Mouse (Mus musculus) intestine, embryonic 14.5 days (tissue): ENCODE measurements around the gene Map3k10. TPM values are rescaled to one million over a fixed set of nuclear protein-coding genes. Genes with fewer than 3 reads are reported as not detected.

Experiments
- ATAC-seq: fragments of 200-750 bp; cut with Nextera tagmentation; replicated peaks from 2 replicates; pipeline ENCODE4 v1.8.0; 2017; ENCODE audit warnings: low read depth, moderate number of reproducible peaks, moderate TSS enrichment, moderate library complexity; ENCODE audit not compliant: low FRiP score, low TSS enrichment
- DNase-seq: peaks from one replicate; pipeline ENCODE4 v3.0.0-alpha.2; 2018; ENCODE audit warnings: low spot score
- H3K27ac ChIP-seq: fragments of 300-500 bp; sonication (generic); 2 replicates; pipeline ENCODE4 v1.5.1; 2014; ENCODE audit warnings: low read depth, mild to moderate bottlenecking, control low read depth
- H3K27me3 ChIP-seq: fragments of 300-500 bp; sonication (generic); replicated peaks from 2 replicates; pipeline ENCODE4 v1.6.1; 2014; ENCODE audit warnings: low read length, control low read depth; ENCODE audit not compliant: control insufficient read depth, insufficient read depth
- H3K36me3 ChIP-seq: fragments of 300-500 bp; sonication (generic); 2 replicates; pipeline ENCODE4 v1.6.1; 2014; ENCODE audit warnings: low read length, control low read depth; ENCODE audit not compliant: control insufficient read depth, insufficient read depth
- H3K4me1 ChIP-seq: fragments of 300-500 bp; sonication (generic); replicated peaks from 2 replicates; pipeline ENCODE4 v1.6.1; 2014; ENCODE audit warnings: low read length, control low read depth, mixed read lengths; ENCODE audit not compliant: control insufficient read depth, insufficient read depth
- H3K4me2 ChIP-seq: fragments of 300-500 bp; sonication (generic); 2 replicates; pipeline ENCODE4 v1.6.1; 2014; ENCODE audit warnings: low read length
- H3K4me3 ChIP-seq: fragments of 300-500 bp; sonication (generic); 2 replicates; pipeline ENCODE4 v1.5.1; 2014; ENCODE audit warnings: low read depth, low read length, control low read depth, mixed read lengths
- H3K9ac ChIP-seq: fragments of 300-500 bp; sonication (generic); 2 replicates; pipeline ENCODE4 v1.6.1; 2014; ENCODE audit warnings: mild to moderate bottlenecking, low read length
- H3K9me3 ChIP-seq: fragments of 300-500 bp; sonication (generic); 2 replicates; pipeline ENCODE4 v1.6.1; 2016; ENCODE audit warnings: low read length, control low read depth; ENCODE audit not compliant: control insufficient read depth
- WGBS: fragments of 180-500 bp; shearing (Covaris S2); extraction: QIAGEN DNeasy Blood & Tissue Kit; methylation state at CpG from one replicate; pipeline ENCODE4 v1.1.7; 2014; 5-methylcytosine and 5-hydroxymethylcytosine counted together
- polyA plus RNA-seq: library from polyadenylated mRNA; unstranded; fragments of >200 nt; fragmentation: Nextera tagmentation; extraction: Ambion mirVana; gene quantifications from 2 replicates; pipeline ENCODE4 v1.2.1, GENCODE M21; 2014

Gene Map3k10
- polyA plus RNA-seq, 1 experiment from 2014 or later = 7.0 TPM

DNA sequence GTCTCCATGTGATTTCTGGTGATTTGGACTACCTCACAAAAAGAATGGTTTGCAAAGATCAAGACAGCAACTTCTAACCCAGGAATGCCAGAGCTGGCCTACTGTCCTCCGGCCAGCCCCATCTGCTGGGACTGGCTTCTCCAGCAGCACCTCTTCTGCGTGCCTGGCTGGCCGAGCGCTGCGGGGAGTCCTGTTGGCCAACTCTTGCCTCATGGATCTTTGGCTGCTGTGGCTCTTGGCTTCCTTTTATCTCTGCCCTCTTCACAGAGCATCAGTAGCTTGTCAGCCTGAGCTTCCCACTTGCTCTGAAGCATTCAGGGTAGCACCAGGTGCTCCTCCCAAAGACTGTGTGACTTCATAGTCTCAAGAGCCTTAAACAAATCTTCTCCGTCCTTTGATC lies 46.2 kb downstream of the Map3k10 start:
- ATAC-seq = no peak
- no peak overlapping the region for H3K9ac ChIP-seq
- no peak for DNase-seq
- H3K4me1 ChIP-seq = no peaks in the 10 kb centered on the region
- H3K36me3 ChIP-seq = peaks cover 86% of the 10 kb centered on the region
- no peaks in the 10 kb centered on the region for H3K9me3 ChIP-seq
- H3K4me2 ChIP-seq = no peak overlapping the region
- no peak overlapping the region for H3K4me3 ChIP-seq
- 93% methylated on average over 6 of the region's 6 CpGs for whole genome bisulfite sequencing
- no peak overlapping the region for H3K27ac ChIP-seq
- no peaks in the 10 kb centered on the region for H3K27me3 ChIP-seq

DNA sequence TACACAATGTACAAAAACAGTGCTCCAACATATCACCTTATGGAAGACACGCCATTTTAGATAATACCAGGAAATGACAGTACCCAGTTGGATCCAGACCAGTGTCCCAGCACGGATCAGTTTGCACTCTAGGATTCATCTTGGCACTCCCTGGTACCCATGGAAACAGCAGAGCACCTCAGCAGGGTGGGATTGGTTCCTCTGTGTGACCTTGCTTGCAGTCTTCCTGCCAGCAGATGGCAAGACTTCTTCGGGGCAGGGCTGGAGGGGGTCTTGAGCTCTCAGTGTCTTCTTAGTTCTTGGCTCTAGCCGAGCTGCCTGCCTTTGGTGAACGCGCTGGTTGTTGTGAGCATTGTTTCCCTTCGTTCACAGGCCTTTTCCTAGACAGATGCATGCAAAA lies 46.7 kb downstream of the Map3k10 start:
- 91% methylated on average over 7 of the region's 7 CpGs for WGBS
- H3K9ac ChIP-seq = no peak overlapping the region
- H3K36me3 ChIP-seq = peaks cover 85% of the 10 kb centered on the region
- ATAC-seq (no peak), DNase-seq (no peak)
- no peak overlapping the region for H3K4me2 ChIP-seq
- H3K9me3 ChIP-seq = no peaks in the 10 kb centered on the region
- H3K27ac ChIP-seq = no peak overlapping the region
- no peaks in the 10 kb centered on the region for H3K4me1 ChIP-seq
- no peak overlapping the region for H3K4me3 ChIP-seq
- no peaks in the 10 kb centered on the region for H3K27me3 ChIP-seq

DNA sequence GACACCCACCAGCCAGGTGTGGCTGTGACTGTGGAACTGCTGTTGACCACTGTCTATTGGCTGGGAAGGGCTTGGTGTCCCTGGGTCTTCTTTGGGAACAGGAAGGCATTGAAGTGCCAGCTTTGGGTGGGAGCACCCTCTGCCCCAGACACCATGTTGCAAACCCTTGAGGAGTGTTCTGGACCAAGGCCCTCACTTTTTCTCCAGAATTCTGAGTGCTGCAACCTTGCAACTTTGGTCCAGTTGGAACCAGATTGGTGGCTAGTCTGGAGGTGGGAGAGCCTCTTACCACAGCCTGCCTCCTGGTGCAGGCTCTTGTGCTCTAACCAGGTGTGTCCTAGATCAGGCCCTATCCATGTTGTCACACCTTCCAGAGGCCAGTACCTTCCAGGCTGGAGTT lies 49.4 kb downstream of the Map3k10 start:
- no peaks in the 10 kb centered on the region for H3K9me3 ChIP-seq
- no peaks in the 10 kb centered on the region for H3K4me1 ChIP-seq
- ATAC-seq (no peak), DNase-seq (no peak)
- no peak overlapping the region for H3K4me2 ChIP-seq
- H3K9ac ChIP-seq = no peak overlapping the region
- H3K36me3 ChIP-seq = peaks cover 91% of the 10 kb centered on the region
- H3K27ac ChIP-seq = no peak overlapping the region
- no peak overlapping the region for H3K4me3 ChIP-seq
- no peaks in the 10 kb centered on the region for H3K27me3 ChIP-seq

DNA sequence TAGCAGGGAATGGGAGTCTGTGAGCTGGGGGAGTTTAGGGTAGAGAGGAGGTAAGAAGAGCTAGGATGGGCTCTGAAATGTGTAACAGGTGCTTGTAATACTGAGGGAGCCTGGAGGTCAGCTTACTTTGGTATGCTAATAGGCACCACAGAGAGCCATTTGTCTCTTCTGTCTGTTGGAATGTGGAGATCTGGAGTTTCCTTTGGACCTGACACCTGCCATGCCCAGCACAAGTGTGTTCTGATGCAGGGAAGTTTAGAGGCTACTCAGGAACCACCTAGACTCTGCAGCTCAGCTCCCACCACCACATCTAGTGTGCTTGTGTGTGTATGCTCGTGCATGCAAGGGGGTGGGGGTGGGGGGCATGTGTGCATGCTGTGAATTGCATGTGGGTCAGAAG lies 52.2 kb downstream of the Map3k10 start:
- DNase-seq (no peak), ATAC-seq (no peak)
- H3K4me1 ChIP-seq = no peaks in the 10 kb centered on the region
- H3K36me3 ChIP-seq = peaks cover 91% of the 10 kb centered on the region
- H3K9me3 ChIP-seq = no peaks in the 10 kb centered on the region
- no peak overlapping the region for H3K9ac ChIP-seq
- H3K4me3 ChIP-seq = no peak overlapping the region
- WGBS = 80% methylated on average over 1 of the region's 1 CpGs
- H3K4me2 ChIP-seq = no peak overlapping the region
- no peak overlapping the region for H3K27ac ChIP-seq
- no peaks in the 10 kb centered on the region for H3K27me3 ChIP-seq

DNA sequence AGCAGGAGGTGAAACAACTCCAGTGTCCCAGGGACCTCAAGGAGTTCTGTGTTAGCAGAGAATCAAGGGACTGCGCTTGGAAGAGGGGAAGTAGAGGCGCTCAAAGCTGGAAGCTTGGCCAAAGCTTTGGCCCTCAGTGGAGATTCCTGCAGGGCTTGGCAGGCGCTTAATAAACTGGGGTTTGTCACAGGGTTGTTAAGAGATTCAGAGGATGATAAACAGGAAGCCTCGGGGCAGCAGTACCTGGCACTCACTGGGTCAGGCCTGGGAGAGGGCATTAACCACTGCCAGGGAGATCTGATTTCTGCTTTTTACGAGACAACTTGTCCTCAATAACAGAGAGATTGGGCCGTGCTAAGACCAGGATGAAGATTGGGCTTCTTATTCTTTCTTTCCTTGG lies 53.4 kb downstream of the Map3k10 start:
- Histone ChIP-seq H3K4me2 (no peak overlapping the region), H3K4me1 (no peaks in the 10 kb centered on the region), H3K27ac (no peak overlapping the region), H3K9me3 (no peaks in the 10 kb centered on the region), H3K36me3 (peaks cover 95% of the 10 kb centered on the region), H3K9ac (no peak overlapping the region), H3K4me3 (no peak overlapping the region), H3K27me3 (no peaks in the 10 kb centered on the region)
- DNase-seq = no peak
- WGBS = 76% methylated on average over 6 of the region's 6 CpGs
- ATAC-seq = no peak

DNA sequence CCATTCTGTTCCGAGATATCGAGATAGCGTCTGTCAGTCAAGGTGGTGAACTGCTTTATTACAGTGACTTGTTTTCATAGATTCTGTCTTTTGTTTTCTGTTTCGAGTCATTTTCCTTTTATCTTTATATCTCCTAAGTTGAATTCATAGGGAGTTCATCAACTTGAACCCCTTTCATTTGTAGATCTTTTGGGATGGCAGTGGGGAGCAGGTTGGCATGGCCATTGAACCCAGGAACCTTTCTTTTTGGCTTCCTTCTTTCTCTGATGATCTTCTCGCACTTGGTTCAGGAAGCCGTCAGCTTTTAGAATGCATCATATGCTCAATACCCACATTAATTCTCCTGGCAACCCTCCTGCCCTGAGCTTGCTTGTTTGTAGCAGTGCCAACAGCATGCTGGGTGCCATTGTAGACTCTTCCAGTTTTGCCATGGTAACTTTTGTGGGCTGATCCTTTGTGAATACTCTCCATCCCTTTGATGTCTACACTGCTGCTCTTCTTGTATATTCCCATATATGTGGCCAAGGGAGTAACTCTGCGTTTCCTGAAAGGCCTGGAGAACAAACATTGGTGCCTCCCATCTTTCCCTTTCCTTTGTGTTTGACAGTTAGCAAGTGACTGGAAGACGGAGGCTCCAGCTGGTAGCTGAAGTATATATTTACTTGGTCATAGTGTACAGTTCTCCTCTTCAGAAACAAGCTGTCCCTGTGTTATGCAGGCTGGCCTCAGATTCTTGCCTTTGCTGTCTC lies 60.5 kb downstream of the Map3k10 start:
- Histone ChIP-seq H3K27me3 (no peaks in the 10 kb centered on the region), H3K9ac (no peak overlapping the region), H3K4me1 (no peaks in the 10 kb centered on the region), H3K36me3 (peaks cover 53% of the 10 kb centered on the region), H3K4me3 (no peak overlapping the region), H3K27ac (no peak overlapping the region), H3K4me2 (no peak overlapping the region), H3K9me3 (no peaks in the 10 kb centered on the region)
- WGBS = 85% methylated on average over 8 of the region's 8 CpGs
- DNase-seq (no peak), ATAC-seq (no peak)

DNA sequence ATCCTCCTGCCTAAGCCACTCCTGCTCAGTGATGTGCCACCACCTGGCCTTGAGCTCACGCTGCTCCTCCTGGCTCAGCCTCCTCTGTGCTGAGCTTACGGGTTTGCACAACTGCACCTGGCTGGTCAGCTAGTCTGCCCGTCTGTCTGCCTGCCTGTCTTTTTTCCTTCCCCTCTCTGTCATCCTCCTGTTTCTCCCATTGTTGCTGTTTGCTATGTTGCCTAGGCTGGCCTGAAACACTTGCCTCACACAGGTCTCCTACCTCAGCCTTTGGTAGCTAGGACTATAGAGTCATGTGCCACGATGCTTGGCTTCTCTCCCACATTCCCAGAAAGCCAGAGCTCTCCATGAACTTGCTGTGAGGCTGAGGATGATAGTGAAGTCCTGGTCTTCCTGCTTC lies 61.5 kb downstream of the Map3k10 start:
- H3K9me3 ChIP-seq = no peaks in the 10 kb centered on the region
- ATAC-seq = no peak
- no peak overlapping the region for H3K9ac ChIP-seq
- H3K27me3 ChIP-seq = no peaks in the 10 kb centered on the region
- WGBS = 85% methylated on average over 4 of the region's 4 CpGs
- no peak overlapping the region for H3K4me2 ChIP-seq
- no peak overlapping the region for H3K4me3 ChIP-seq
- H3K27ac ChIP-seq = no peak overlapping the region
- DNase-seq = no peak
- H3K4me1 ChIP-seq = no peaks in the 10 kb centered on the region
- peaks cover 50% of the 10 kb centered on the region for H3K36me3 ChIP-seq

DNA sequence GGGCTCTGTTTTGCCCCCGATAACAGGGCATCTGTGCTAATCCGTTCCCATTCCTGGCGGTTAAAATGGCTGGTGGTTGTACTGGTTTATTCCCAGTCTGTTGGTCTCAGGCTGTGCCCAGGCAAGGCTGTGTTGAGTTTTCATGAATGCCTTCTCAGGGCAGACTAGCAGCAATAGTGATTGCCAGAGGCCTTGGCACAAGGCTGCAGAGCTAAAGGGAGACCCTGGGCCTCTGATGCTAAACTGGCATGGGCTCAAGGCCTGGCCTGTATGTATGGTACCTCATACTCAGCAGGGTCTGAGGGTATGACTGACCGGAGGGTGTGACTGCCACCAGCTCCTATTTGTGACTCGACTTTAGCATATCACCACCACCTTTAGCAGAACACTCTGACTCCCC lies 63.5 kb downstream of the Map3k10 start:
- Histone ChIP-seq H3K4me3 (no peak overlapping the region), H3K4me2 (no peak overlapping the region), H3K9me3 (no peaks in the 10 kb centered on the region), H3K27ac (no peak overlapping the region), H3K9ac (no peak overlapping the region), H3K36me3 (peaks cover 29% of the 10 kb centered on the region), H3K27me3 (no peaks in the 10 kb centered on the region), H3K4me1 (peaks cover 6% of the 10 kb centered on the region; the same call in 1 of the 2 replicates)
- DNase-seq (no peak), ATAC-seq (no peak)
- 90% methylated on average over 5 of the region's 5 CpGs for WGBS

DNA sequence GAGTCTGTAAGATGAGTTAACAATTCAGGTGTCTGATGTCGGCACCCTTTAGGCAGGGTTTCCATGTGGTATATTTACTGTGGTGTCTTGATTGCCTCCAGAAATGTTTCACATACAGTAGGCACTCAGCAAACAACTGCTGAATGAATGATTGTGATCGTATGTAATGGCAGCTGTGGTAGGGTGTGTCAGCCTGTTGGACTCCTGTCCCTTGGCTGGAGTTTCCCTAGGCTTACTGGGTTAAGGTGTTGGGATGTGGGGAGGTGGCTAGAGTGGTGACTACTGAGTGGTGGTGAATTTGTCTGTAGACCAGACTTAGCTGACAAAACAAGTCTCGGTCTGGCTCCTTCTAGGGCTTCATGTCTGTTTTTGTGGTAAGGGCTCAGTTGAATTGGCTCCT lies 64.0 kb downstream of the Map3k10 start:
- no peak overlapping the region for H3K4me3 ChIP-seq
- no peaks in the 10 kb centered on the region for H3K27me3 ChIP-seq
- H3K9ac ChIP-seq = no peak overlapping the region
- 93% methylated on average over 3 of the region's 3 CpGs for WGBS
- H3K4me1 ChIP-seq = peaks cover 6% of the 10 kb centered on the region; the same call in 1 of the 2 replicates
- no peaks in the 10 kb centered on the region for H3K9me3 ChIP-seq
- H3K27ac ChIP-seq = no peak overlapping the region
- DNase-seq (no peak), ATAC-seq (no peak)
- peaks cover 25% of the 10 kb centered on the region for H3K36me3 ChIP-seq
- H3K4me2 ChIP-seq = no peak overlapping the region
